Mouse (Mus musculus): ENCODE measurements around the gene Rmdn3. TPM values are rescaled to one million over a fixed set of nuclear protein-coding genes. Genes with fewer than 3 reads are reported as not detected.

Rmdn3 gene
- polyA plus RNA-seq, 1 experiment from 2014 or later: 42.9 TPM

DNA sequence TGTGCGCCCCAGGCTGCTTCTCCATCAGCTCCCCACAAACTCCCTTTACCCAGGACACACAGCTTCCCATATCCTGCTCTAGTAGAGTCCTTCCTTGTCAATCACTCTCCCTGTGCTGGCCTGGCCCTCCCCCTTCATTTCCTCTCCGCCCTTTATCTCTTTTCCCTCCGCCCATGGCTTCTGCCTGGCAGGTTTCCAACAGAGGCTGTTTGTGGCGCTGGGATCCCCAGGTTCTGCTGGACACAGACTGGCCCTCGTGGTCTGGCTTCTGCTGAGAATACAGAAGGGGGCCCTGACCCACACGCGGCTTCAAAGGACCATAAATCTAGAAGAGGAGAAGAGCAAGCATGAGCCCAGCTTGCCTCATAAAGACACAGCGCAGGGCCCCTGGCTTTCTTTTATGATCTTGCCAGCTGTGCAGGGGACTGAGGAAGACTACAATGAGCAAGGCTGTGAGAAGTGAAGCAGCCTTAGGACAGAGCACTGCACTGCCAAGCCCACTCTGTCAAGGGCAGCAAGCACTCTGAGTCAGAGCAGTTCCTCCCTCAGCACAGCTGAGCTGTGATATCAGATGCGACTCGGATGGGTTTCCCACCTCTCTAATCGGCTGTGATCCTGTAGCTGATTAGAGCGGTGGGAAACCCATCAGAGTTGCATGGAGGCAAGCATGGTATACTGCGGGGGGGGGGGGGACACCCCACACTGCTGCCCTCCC is 16.2 kb upstream of the Rmdn3 start:
- H3K4me3 ChIP-seq (replicated peaks; ENCODE audit: low read length): no peak overlapping the region
- no peak overlapping the region; the same call in 1 of the 2 replicates for H3K27ac ChIP-seq (ENCODE audit: low read length)
- H3K4me1 ChIP-seq (ENCODE audit: control insufficient read depth, insufficient read depth, low read length): peaks cover 15% of the 10 kb centered on the region; the same call in 1 of the 2 replicates
- H3K9me3 ChIP-seq (replicated peaks; ENCODE audit: control insufficient read depth, low read length): no peaks in the 10 kb centered on the region
- no peak overlapping the region for H3K9ac ChIP-seq (ENCODE audit: low read length)
- no peaks in the 10 kb centered on the region for H3K27me3 ChIP-seq (ENCODE audit: control insufficient read depth, insufficient read depth, low read length)
- peak; percentile 14; the same call in 1 of the 2 replicates for ATAC-seq (ENCODE audit: insufficient read depth, low FRiP score)
- WGBS: 17% methylated on average over 13 of the region's 13 CpGs
- H3K36me3 ChIP-seq (ENCODE audit: control insufficient read depth, insufficient read depth, low read length): no peaks in the 10 kb centered on the region; the same call in 1 of the 2 replicates
- peak overlapping the region; percentile 17; the same call in 1 of the 2 replicates for H3K4me2 ChIP-seq (ENCODE audit: low read depth, low read length)

DNA sequence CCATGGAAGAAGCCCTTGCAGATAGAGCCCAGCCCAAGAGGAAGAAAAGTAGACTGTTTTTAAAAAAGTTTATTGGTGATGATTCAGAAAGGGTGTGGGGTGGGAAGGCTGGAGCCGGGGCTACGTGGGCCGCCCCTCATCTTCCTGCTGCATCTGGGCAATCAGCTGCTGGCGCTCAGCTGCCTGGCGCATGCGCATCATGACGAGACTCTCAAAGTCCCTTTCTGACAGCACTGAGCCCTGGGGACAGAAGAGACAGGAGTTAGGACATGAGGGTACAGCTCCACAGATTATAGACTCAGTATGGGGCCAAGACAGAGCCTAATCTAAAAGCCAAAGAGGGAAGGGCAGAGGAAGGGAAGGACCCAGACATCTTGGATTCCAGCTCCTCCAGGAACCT is 15.6 kb upstream of the Rmdn3 start:
- Histone ChIP-seq H3K4me3 (replicated peaks; ENCODE audit: low read length) (no peak overlapping the region), H3K4me2 (ENCODE audit: low read depth, low read length) (no peak overlapping the region), H3K4me1 (ENCODE audit: control insufficient read depth, insufficient read depth, low read length) (peaks cover 15% of the 10 kb centered on the region; the same call in 1 of the 2 replicates), H3K27ac (ENCODE audit: low read length) (no peak overlapping the region), H3K36me3 (ENCODE audit: control insufficient read depth, insufficient read depth, low read length) (no peaks in the 10 kb centered on the region; the same call in 1 of the 2 replicates), H3K9me3 (replicated peaks; ENCODE audit: control insufficient read depth, low read length) (no peaks in the 10 kb centered on the region), H3K27me3 (ENCODE audit: control insufficient read depth, insufficient read depth, low read length) (no peaks in the 10 kb centered on the region), H3K9ac (ENCODE audit: low read length) (no peak overlapping the region)
- ATAC-seq (ENCODE audit: insufficient read depth, low FRiP score): no peak
- 89% methylated on average over 7 of the region's 7 CpGs for WGBS

DNA sequence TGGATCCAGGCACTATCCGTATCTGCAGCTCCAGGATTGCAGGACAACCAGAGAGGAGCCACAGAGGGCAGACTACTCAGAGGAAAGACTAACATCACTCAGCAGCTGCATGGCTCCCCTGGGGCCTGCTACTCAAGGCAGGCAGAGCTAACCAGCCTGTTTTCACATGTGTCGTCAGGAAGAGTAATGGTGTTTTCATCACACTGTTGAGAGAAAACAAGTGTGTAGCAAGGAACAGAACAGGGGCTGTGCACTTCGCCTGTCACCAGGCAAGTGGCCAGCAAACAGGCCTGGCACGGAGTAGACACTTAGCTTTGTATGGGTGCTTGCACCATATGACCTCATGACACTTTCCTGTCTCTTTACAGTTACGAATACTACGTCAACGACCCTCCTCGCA is 14.7 kb upstream of the Rmdn3 start:
- H3K27ac ChIP-seq (ENCODE audit: low read length): no peak overlapping the region
- no peak for ATAC-seq (ENCODE audit: insufficient read depth, low FRiP score)
- peaks cover 23% of the 10 kb centered on the region for H3K4me1 ChIP-seq (ENCODE audit: control insufficient read depth, insufficient read depth, low read length)
- H3K36me3 ChIP-seq (ENCODE audit: control insufficient read depth, insufficient read depth, low read length): no peaks in the 10 kb centered on the region; the same call in 1 of the 2 replicates
- no peaks in the 10 kb centered on the region for H3K27me3 ChIP-seq (ENCODE audit: control insufficient read depth, insufficient read depth, low read length)
- WGBS: 53% methylated on average over 8 of the region's 8 CpGs
- no peak overlapping the region for H3K4me3 ChIP-seq (replicated peaks; ENCODE audit: low read length)
- H3K4me2 ChIP-seq (ENCODE audit: low read depth, low read length): no peak overlapping the region
- H3K9ac ChIP-seq (ENCODE audit: low read length): no peak overlapping the region
- no peaks in the 10 kb centered on the region for H3K9me3 ChIP-seq (replicated peaks; ENCODE audit: control insufficient read depth, low read length)

DNA sequence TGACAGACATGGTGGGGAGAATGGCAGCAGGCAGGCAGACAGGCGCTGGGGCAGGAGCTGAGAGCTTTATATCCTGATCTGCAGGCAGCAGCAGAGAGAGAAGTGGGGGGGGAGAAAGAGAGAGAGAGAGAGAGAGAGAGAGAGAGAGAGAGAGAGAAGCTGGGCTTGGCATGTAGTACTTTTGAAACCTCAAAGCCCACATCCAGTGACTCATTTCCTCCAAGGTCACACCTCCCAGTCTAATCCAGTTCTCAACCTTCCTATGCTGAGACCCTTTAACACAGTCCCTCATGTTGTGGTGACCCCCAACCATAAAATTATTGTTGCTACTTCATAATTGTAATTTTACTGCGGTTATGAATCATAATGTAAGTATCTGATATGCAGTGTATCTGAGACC is 13.4 kb upstream of the Rmdn3 start:
- H3K27ac ChIP-seq (ENCODE audit: low read length): no peak overlapping the region

DNA sequence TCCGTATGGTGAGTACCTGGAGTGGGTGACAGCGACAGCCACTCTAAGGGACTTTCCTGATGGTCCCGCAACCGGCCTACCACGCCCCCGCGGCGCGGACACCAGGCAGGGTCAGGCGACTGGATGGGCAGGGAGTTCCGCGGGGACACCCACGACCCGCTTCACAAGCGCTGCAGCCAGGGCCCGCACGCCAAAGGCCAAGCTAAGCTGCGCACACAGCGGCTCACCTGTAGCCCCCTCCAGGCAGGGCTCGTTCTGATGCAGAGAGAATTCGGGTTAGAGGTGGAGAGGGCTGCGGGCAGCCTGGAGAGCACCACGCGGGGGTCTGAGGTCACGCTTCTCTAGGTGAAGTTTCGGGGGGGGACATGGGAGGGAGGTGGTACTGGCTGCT is 11.0 kb upstream of the Rmdn3 start:
- Histone ChIP-seq H3K9ac (ENCODE audit: low read length) (peak overlapping the region; percentile 67), H3K4me1 (ENCODE audit: control insufficient read depth, insufficient read depth, low read length) (peaks cover 14% of the 10 kb centered on the region), H3K4me2 (ENCODE audit: low read depth, low read length) (peak overlapping the region; percentile 100), H3K9me3 (replicated peaks; ENCODE audit: control insufficient read depth, low read length) (no peaks in the 10 kb centered on the region), H3K27me3 (ENCODE audit: control insufficient read depth, insufficient read depth, low read length) (no peaks in the 10 kb centered on the region), H3K36me3 (ENCODE audit: control insufficient read depth, insufficient read depth, low read length) (no peaks in the 10 kb centered on the region; the same call in 1 of the 2 replicates), H3K4me3 (replicated peaks; ENCODE audit: low read length) (peak overlapping the region; percentile 63), H3K27ac (ENCODE audit: low read length) (no peak overlapping the region)
- no peak; the same call in 1 of the 2 replicates for ATAC-seq (ENCODE audit: insufficient read depth, low FRiP score)
- 4% methylated on average over 26 of the region's 26 CpGs for WGBS

More for the DNA sequence above, 13.4 kb upstream of the Rmdn3 start:
- H3K4me1 ChIP-seq (ENCODE audit: control insufficient read depth, insufficient read depth, low read length): peaks cover 23% of the 10 kb centered on the region
- WGBS: 84% methylated on average over 2 of the region's 2 CpGs
- no peaks in the 10 kb centered on the region for H3K9me3 ChIP-seq (replicated peaks; ENCODE audit: control insufficient read depth, low read length)
- H3K27me3 ChIP-seq (ENCODE audit: control insufficient read depth, insufficient read depth, low read length): no peaks in the 10 kb centered on the region
- no peak overlapping the region for H3K9ac ChIP-seq (ENCODE audit: low read length)
- H3K4me3 ChIP-seq (replicated peaks; ENCODE audit: low read length): no peak overlapping the region
- ATAC-seq (ENCODE audit: insufficient read depth, low FRiP score): no peak
- no peaks in the 10 kb centered on the region; the same call in 1 of the 2 replicates for H3K36me3 ChIP-seq (ENCODE audit: control insufficient read depth, insufficient read depth, low read length)
- H3K4me2 ChIP-seq (ENCODE audit: low read depth, low read length): no peak overlapping the region

DNA sequence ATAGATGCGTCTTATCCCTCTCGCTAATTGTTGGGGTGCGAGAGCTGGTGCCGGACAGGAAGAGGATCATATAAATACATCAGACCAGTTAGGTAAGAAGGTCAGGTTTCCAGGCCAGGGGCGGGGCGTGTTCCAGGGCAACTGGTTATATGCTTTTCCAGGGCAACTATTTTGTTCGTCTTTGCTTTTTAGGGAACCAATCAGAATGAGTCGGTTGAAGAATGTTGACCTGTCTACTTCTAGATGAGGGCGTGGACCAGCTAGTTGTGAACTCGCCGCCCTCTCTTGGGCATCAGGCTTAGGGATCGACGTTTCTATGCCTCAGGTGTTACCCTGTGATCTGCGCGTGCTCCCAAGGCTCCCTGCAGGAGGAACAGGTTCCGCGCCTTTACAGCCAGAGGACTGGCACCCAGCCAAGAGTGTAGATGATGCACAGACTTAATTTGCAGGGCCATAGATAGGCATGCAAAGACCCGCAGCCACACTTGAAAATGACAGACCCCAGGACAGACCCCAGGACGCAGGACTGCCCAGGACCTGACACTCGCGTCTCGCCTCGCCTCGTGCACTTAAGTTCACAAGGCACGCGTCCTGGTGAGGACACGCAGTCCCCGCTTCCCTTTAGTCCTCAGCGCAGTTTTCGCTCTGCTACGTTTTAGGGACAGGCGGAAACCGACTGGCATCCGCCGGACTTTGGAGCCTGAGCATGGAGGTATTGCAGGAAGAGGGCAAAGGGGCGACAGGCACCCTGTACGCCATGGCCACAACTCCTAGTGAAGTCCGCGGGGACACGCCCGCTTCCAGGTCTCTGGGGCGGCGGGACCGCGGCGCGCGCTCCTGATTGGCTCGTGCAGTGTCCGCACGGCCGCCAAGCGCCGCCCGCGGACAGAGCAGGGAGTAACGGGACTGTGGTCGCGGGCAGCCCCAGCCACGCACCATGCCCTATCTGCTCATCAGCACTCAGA is 10.3 kb upstream of the Rmdn3 start, which contains the start of gene Gchfr:
Gene Gchfr (plus strand): TSS at position 873 of the 965 bp plus-strand sequence.
- peak within 1 kb of the TSS; percentile 16; the same call in 1 of the 2 replicates for H3K27ac ChIP-seq (ENCODE audit: low read length)

DNA sequence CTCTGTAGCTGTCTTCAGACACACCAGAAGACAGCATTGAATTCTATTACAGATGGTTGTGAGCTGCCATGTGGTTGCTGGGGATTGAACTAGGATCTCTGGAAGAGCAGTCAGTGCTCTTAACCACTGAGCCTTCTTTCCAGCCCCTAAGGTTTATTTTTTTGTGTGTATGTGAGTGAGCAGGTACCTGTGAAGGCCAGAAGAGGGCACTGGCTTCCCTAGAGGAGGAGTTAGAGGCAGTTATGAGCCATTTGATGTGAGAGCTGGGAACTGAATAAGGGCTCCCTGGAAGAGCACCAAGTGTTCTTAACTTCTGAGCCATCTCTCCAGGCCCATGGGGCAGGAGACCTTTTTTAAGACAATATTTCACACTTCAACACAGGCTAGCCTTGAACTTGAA is 8.6 kb upstream of the Rmdn3 start:
- Histone ChIP-seq H3K27me3 (ENCODE audit: control insufficient read depth, insufficient read depth, low read length) (no peaks in the 10 kb centered on the region), H3K4me1 (ENCODE audit: control insufficient read depth, insufficient read depth, low read length) (peaks cover 8% of the 10 kb centered on the region), H3K36me3 (ENCODE audit: control insufficient read depth, insufficient read depth, low read length) (no peaks in the 10 kb centered on the region), H3K9ac (ENCODE audit: low read length) (no peak overlapping the region), H3K4me3 (replicated peaks; ENCODE audit: low read length) (no peak overlapping the region), H3K9me3 (replicated peaks; ENCODE audit: control insufficient read depth, low read length) (no peaks in the 10 kb centered on the region), H3K4me2 (ENCODE audit: low read depth, low read length) (no peak overlapping the region), H3K27ac (ENCODE audit: low read length) (no peak overlapping the region)
- ATAC-seq (ENCODE audit: insufficient read depth, low FRiP score): no peak

More for the DNA sequence above, 10.3 kb upstream of the Rmdn3 start, which contains the start of gene Gchfr:
- Histone ChIP-seq H3K9ac (ENCODE audit: low read length) (peak within 1 kb of the TSS; percentile 67), H3K4me2 (ENCODE audit: low read depth, low read length) (peak within 1 kb of the TSS; percentile 100), H3K9me3 (replicated peaks; ENCODE audit: control insufficient read depth, low read length) (no peaks in the 10 kb centered on the region), H3K27me3 (ENCODE audit: control insufficient read depth, insufficient read depth, low read length) (no peaks in the 10 kb centered on the region), H3K4me1 (ENCODE audit: control insufficient read depth, insufficient read depth, low read length) (peaks cover 8% of the 10 kb centered on the region), H3K36me3 (ENCODE audit: control insufficient read depth, insufficient read depth, low read length) (no peaks in the 10 kb centered on the region; the same call in 1 of the 2 replicates), H3K4me3 (replicated peaks; ENCODE audit: low read length) (peak within 1 kb of the TSS; percentile 63)
- ATAC-seq (ENCODE audit: insufficient read depth, low FRiP score): peak; percentile 81
- under 1% methylated on average over 60 of the region's 60 CpGs for WGBS

DNA sequence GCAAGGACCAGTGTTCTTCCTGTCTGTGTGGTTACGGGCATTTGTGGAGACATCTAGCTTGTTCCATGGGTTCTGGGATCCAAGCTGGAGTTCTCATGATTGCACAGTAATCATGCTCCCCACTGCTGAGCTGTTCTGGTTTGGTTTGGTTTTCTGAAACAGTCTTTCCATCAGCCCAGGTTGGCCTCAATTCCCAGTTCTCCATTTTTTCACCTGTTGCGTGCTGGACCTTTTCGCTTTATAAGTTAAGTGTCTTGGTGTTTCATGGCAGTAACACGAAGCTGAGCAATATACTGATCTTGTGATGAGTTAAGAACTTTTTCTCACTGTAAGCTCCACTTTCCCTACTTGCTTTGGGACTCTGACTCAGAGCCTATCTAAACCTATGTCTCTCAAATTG is 7.2 kb upstream of the Rmdn3 start:
- ATAC-seq (ENCODE audit: insufficient read depth, low FRiP score): no peak
- no peak overlapping the region for H3K4me2 ChIP-seq (ENCODE audit: low read depth, low read length)
- H3K9ac ChIP-seq (ENCODE audit: low read length): no peak overlapping the region
- no peaks in the 10 kb centered on the region for H3K27me3 ChIP-seq (ENCODE audit: control insufficient read depth, insufficient read depth, low read length)
- peaks cover 8% of the 10 kb centered on the region for H3K4me1 ChIP-seq (ENCODE audit: control insufficient read depth, insufficient read depth, low read length)
- H3K27ac ChIP-seq (ENCODE audit: low read length): no peak overlapping the region
- H3K4me3 ChIP-seq (replicated peaks; ENCODE audit: low read length): no peak overlapping the region
- WGBS: 88% methylated on average over 4 of the region's 4 CpGs
- H3K9me3 ChIP-seq (replicated peaks; ENCODE audit: control insufficient read depth, low read length): no peaks in the 10 kb centered on the region
- no peaks in the 10 kb centered on the region for H3K36me3 ChIP-seq (ENCODE audit: control insufficient read depth, insufficient read depth, low read length)
